Comparison of ENCODE assay signal across 16 mouse cellular contexts in the genomic region with DNA sequence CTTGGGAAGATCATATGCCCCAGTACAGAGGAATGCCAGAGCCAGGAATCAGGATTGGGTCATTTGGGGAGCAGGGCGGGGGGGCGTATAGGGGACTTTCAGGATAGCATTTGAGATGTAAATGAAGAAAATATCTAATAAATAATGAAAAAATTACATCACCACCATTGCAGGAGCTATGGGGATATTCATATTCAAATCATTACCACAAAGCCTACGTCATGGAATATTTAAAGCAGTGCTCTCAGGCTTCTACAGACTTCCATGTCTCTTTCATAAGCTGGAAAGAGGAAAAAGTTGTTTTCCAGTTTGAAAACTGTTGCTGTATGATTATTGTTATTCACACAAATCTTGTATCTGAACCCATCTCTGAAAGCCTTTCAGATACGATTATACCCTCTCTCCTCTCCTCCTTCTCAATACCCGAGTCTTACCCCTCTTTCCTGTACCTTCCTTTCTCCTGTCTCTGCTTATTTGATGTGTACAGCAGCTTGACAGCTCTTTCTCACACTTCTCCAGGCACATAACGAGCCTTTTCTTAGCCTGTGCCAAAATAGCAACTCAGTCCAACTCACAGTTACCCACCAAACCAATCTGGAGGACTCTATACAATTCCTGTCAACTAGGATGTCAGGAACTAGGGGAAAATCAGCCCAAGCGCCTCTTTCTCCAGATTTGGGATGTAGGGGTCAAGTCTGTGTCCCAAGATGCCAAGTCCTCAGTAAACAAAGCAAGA.
"Had no signal": no experiment of that assay in that cellular context is flagged by ENCODE, and none has a peak within 500 bp of the region (broad histone marks: within the 10 kb centered on the region; RNA-seq: fewer than 3 reads in every experiment).

No protein-coding gene starts in this region.

- H3K27me3 ChIP-seq: liver, embryonic 15.5 days; midbrain, embryonic 13.5 days; neural tube, embryonic 15.5 days had no signal

- ATAC-seq: lung, postnatal 0 days; midbrain, embryonic 13.5 days had no signal

- H3K9ac ChIP-seq: liver, embryonic 15.5 days; midbrain, embryonic 13.5 days; neural tube, embryonic 15.5 days had no signal

- H3K36me3 ChIP-seq: limb, embryonic 10.5 days; liver, embryonic 15.5 days; midbrain, embryonic 13.5 days; neural tube, embryonic 15.5 days had no signal

- H3K9me3 ChIP-seq: limb, embryonic 10.5 days; liver, embryonic 15.5 days; midbrain, embryonic 13.5 days; neural tube, embryonic 15.5 days had no signal

- H3K27ac ChIP-seq: layer of hippocampus, adult 2 months; limb, embryonic 10.5 days; liver, embryonic 15.5 days; midbrain, embryonic 13.5 days; neural tube, embryonic 15.5 days had no signal

- H3K4me1 ChIP-seq: limb, embryonic 10.5 days; liver, embryonic 15.5 days; midbrain, embryonic 13.5 days; neural tube, embryonic 15.5 days had no signal

- DNase-seq: kidney, adult 11 months; kidney, adult 9 months; kidney, postnatal 10 days; kidney, postnatal 4 days; lung, adult 2 months; lung, postnatal 36 days; right cerebral cortex, postnatal 4 days; thymus, postnatal 36 days had no signal

- H3K4me3 ChIP-seq: layer of hippocampus, adult 2 months; limb, embryonic 10.5 days; liver, embryonic 15.5 days; midbrain, embryonic 13.5 days; myocyte; neural tube, embryonic 15.5 days had no signal

- H3K4me2 ChIP-seq: liver, embryonic 11.5 days; liver, embryonic 15.5 days; midbrain, embryonic 13.5 days; neural tube, embryonic 15.5 days had no signal
